Mouse (Mus musculus) granulocyte monocyte progenitor cell, adult 5-6 weeks (primary cell): ENCODE results near the gene Zbtb20. TPM values are rescaled to one million over a fixed set of nuclear protein-coding genes. Genes with fewer than 3 reads are reported as not detected.

ENCODE experiments used
- ATAC-seq: replicated peaks from 2 replicates; pipeline ENCODE4 v1.8.0; 2016; ENCODE audit warnings: mild to moderate bottlenecking, moderate TSS enrichment, inconsistent platforms; ENCODE audit not compliant: poor library complexity, severe bottlenecking
- total RNA-seq, 2 experiments: library from RNA; stranded (forward) in 1 of 2; stranded (reverse) in 1 of 2; fragments of 200-712, 200-1000 nt in 1 of 2; fragments of >200 nt in 1 of 2; fragmentation: Nextera tagmentation in 1 of 2; gene quantifications; 2 replicates each; pipeline ENCODE4 v1.2.3; 2014 to 2017

Zbtb20 gene
- total RNA-seq (2014; fragmentation: Nextera tagmentation) (20.4 and 22.0 TPM in 2 replicates), total RNA-seq (2017) (6.7 and 11.7 TPM in 2 replicates)

DNA sequence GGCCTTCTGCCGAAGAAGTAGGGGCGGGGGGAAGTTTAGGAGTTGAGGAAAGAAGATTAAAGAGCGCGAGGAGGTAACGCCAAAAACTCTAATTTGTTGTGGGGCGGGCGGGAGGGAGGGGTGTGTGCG, at the start of gene Zbtb20:
Zbtb20 (plus strand) TSS at position 30 of the 129 bp plus-strand sequence.
- no peak for ATAC-seq

- ATAC-seq: no peak
These were observed 39.7 kb upstream of the Zbtb20 start for GRCm38 (mm10) chr16:42835940-42836339.

DNA sequence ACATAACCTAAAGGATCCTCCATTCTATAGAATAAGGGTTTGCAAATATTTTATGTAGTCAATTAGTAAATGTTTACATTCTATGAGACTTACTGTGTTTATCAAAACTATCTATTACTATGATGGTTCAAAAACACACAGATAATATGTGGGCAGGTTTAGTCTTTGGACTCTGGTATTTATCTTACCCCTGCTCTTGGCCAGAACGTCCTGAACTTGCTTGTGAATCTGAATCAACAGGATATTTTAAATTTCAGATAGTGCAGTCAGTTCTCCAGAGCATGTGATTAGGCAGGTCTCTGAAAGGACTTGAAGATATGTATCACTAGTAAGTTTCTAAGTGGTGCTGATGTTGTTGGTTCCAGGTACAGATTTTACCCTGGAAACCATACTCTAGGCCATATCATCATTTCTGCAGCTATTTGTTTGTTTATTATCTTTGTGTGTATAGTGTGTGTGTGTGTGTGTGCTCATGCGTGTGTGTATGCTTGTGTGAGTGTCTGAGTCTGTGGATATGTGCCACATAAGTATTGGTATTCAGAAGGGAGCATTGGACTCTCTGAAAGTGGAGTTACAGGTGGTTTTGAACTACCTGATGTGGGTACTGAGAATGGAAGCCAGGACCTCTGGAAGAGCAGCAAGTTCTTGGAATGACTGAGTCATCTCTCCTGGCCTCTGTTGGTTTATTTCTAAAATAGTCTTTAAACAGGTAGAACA, 39.1 kb upstream of the Zbtb20 start:
- ATAC-seq: no peak

DNA sequence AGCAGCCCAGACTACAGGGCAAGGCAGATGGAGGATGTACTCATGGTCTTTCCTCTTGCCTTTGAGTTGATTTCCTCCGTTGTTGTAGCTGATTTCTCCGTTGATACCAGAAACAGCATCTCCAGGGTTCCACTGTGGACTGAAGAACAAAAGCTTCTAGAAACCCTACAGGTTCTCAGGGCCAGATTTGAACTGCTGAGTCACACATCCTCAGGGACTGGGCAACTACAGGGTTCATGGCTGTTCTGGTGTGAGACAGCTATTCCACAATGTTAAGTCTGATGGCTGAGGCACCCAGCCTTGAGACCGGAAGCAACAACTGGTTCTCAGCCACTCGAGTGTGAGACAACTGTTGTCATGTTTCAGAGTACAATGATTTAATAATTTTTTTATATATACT, 37.5 kb upstream of the Zbtb20 start:
- no peak for ATAC-seq

DNA sequence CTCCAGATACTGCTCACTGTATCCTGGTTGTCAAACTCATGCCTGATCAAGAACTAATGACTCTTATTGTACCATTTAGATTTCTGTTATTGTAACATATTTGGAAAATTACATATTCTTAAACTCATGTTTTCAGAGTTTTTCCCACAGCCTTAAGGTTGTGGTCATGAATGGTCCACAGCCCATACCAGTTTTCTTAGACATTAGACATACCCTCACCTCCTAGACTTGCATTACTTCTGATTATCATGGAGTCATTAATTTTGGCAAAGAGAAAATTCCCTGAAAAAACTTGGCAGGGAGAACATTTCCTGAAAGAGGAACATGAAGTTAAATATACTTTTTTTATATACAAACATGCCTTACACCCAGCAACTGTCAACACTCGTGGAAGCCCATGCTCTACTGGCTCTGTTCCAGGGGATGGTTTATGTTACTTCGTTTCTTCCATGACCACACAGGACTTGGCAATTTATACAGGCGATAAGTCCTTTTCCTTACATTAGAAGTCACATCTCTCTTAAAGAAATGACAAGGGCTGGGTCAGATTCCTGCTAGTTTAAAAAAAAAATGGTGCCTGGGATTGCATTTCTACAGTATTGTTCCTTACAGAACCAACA, 18.0 kb upstream of the Zbtb20 start:
- no peak for ATAC-seq

DNA sequence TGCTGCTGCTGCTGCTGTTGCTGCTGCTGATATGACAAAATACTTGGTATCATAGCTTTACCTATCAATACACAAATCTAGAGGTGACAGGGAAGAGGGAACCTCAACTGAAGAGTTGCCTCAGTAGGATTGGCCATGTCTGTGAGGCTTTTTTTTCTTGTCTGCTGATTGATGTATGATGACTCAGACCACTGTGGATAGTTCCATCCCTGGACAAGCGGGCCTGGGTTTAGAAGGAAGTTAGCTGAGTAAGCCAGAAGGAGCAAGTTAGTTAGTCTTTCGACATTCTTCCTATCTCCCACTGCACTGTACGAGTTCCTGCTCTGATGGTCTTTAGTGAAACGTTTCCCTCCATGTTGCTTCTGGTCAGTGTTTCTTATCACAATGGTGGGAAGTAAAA, 16.4 kb upstream of the Zbtb20 start:
- no peak; the same call in 1 of the 2 replicates for ATAC-seq

- no peak for ATAC-seq
These were observed 12.4 kb upstream of the Zbtb20 start for GRCm38 (mm10) chr16:42863231-42863630.

DNA sequence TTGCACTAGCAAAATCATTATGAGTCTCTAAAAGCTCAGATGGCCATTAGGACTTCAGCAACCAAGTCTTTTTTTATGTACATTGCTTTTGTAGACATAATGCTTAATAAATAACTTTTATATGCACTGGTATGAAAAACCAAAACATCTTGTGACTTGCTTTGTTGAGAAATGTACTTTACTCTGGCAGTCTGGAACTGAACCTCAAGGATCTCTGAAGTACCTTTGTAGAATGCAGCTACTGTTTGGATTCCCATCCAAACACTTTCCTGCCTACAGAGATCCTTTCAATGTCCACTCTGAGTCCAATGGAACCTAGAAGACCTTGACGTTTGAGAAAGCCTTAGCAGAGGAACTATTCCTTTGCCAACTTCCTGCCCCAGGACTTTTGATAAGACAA, 9.6 kb upstream of the Zbtb20 start:
- ATAC-seq: no peak

DNA sequence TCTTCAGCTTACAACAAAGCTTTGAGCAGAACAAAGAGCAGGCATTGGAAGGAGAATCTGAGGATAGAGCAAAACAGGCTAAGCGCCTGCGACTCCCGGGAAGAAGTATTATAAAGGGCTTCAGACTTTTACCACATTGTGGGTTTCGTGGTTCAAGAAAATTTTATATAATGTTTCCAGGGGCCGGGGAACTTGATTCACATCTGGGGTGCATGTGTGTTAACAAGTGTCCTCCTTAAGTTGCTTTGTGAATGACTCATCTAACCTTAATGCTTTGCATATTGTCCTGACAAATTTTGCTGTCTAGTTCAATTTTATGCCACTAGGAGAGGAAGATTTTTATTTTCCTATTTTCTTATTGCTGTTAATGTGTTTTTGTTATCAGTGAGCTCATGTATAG, 3.6 kb upstream of the Zbtb20 start:
- ATAC-seq: no peak

DNA sequence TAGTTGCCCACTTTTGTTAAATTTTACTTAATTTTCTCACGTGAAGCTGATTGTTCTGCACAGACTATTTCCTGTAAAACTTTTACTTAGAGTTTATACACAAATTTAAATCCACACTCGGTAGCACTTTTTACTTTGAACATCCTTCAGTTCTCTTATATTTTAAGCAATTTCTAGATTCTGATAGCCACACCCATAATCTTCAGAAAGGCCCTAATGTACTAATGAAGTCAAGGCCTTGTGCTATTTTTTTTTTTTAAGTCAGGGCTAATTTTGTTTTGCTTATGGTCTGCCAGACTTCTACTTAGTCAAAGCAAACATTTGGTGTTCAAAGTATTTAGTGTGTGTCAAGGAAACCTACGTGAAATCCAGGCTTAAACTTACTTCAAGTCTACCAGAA, 1.7 kb upstream of the Zbtb20 start:
- ATAC-seq: no peak

GRCm38 (mm10) chr16:42874456-42874855, 1.2 kb upstream of the Zbtb20 start:
- ATAC-seq: no peak

DNA sequence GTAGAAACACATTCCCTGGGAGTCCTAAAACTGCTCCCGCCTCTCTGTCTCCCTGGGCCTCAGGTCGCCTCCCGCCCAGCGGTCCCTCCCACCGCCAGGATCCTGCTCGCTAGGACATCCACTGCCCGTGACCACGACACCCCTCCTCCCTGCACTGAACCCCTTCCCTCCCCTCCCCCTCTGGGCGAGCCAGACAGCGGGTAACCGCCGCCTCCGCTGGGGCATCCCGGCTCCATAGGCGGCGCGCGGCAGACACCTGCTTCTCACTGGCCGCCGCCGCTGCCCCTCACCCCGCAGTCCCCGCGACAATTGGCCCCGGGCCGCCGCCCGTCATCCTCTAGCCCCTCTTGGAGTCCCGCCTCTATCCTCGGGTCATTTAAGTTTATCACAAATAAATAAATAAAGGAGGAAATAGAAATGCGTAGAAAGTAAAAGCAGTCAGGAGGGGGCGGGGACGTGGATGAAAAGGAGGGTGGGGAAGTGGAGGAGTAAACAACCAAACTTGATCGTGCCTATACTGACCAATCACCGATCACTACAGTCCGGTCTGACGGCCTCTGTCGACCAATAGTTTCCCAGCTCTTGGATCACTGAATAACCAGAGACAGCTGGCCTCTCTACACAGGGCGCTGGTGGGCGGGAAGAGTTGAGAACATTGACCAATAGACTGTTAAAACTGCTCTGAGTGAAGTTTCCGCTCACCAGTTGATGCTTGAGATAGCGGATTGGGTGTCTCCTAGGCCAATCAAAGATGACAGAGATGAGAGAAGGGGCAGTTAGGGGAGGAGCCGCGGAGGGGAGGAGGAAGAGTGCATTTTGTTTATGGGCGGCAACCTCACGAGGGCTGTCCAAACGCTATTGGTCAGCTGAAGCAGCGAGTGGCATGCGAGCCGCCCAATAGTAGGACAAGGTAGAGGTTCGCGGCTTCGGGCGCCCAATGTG, 500 bp upstream of the Zbtb20 start:
- peak; percentile 77 for ATAC-seq

- peak; percentile 42 for ATAC-seq
These were observed 630 bp downstream of the Zbtb20 start for GRCm38 (mm10) chr16:42876021-42877000.

DNA sequence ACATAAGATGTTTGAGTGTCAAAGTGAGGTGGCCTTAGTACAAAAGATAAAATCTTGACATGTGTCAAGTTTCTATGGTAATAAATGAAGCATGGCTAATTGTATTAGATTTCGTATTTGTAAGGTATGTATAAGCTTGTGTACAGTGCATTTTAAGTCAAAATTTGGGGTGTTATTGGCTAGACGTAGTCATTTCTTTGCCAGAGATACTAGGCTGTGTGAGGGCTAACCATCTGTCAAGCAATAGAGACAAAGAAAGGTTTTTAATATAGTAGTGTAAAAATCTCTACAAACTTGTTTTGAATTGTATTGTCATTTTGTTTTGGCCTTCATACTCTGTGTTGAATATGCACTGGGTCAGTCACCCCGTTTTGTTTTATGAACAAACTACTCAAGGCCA, 4.4 kb downstream of the Zbtb20 start:
- no peak for ATAC-seq

DNA sequence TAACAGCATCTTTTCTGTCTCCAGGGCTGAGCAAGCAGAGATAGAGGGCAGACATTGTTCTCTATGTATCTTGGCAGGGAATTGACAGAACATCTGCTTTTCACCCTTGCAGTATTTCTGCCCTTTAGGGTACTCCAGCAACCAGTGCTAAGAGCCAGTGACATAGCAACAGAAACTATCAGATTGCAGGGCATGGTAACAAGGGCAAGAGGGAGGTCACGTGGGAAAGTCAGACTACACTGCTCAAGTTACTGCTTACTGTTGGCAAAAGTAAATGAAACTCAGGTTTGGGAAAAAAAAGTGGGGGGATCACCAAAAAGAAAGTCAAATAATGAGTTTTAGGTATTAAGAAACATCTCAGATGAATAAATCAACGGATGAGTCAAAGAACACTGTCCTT, 9.9 kb downstream of the Zbtb20 start:
- ATAC-seq: no peak

- ATAC-seq: no peak
These were observed 10.3 kb downstream of the Zbtb20 start for GRCm38 (mm10) chr16:42885964-42886363.

GRCm38 (mm10) chr16:42897125-42897693, 21.5 kb downstream of the Zbtb20 start:
- peak; percentile 96 for ATAC-seq

DNA sequence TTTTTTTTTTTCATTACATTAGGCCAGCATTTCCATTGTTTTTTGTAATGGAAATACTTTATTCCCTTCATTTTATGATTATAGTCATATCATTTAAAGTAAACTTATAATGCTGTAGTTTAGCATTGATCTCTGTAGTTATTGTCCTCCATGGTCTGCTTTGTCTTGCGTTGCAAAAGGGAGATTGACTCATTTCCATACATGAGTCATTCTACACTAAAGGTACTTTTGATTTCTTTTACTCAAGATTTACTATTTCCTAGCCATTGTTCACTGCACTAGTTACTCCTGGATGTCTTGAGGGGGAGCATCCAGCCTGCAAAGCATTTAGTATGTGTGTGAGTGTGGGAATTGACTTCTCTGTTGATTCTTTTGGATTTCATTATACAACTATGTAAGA, 24.6 kb downstream of the Zbtb20 start:
- ATAC-seq: no peak

- ATAC-seq: peak; percentile 73
These were observed 31.6 kb downstream of the Zbtb20 start for GRCm38 (mm10) chr16:42907283-42907701.

- no peak for ATAC-seq
These were observed 32.7 kb downstream of the Zbtb20 start for GRCm38 (mm10) chr16:42908381-42908780.
